Mouse (Mus musculus) midbrain, postnatal 0 days (tissue): ENCODE measurements around the gene Rpn2. TPM values are rescaled to one million over a fixed set of nuclear protein-coding genes. Genes with fewer than 3 reads are reported as not detected.

ENCODE experiments used
- ATAC-seq: fragments of 200-750 bp; cut with Nextera tagmentation; 2 replicates; pipeline ENCODE4 v1.8.0; 2017; ENCODE audit warnings: moderate number of reproducible peaks, mild to moderate bottlenecking, moderate TSS enrichment, moderate library complexity; ENCODE audit not compliant: low FRiP score
- DNase-seq: peaks from one replicate; pipeline ENCODE4 v3.0.0-alpha.2; 2015; ENCODE audit warnings: low spot score
- H3K27ac ChIP-seq: fragments of 300-500 bp; sonication (generic); 2 replicates; pipeline ENCODE4 v1.5.1; 2014; ENCODE audit warnings: low read depth, mild to moderate bottlenecking, low read length, mixed read lengths
- H3K27me3 ChIP-seq: fragments of 300-500 bp; sonication (generic); 2 replicates; pipeline ENCODE4 v1.6.1; 2014; ENCODE audit warnings: low read length, control low read depth, mixed read lengths; ENCODE audit not compliant: insufficient read depth
- H3K36me3 ChIP-seq: fragments of 300-500 bp; sonication (generic); 2 replicates; pipeline ENCODE4 v1.6.1; 2014; ENCODE audit warnings: low read length, control low read depth, mixed read lengths; ENCODE audit not compliant: insufficient read depth
- H3K4me1 ChIP-seq: fragments of 300-500 bp; sonication (generic); 2 replicates; pipeline ENCODE4 v1.6.1; 2014; ENCODE audit warnings: mild to moderate bottlenecking, control low read depth, antibody characterized with exemption, low read length, mixed read lengths; ENCODE audit not compliant: insufficient read depth
- H3K4me2 ChIP-seq: fragments of 300-500 bp; sonication (generic); 2 replicates; pipeline ENCODE4 v1.6.1; 2014; ENCODE audit warnings: low read depth, mild to moderate bottlenecking, low read length, mixed read lengths; ENCODE audit not compliant: poor library complexity, severe bottlenecking
- H3K4me3 ChIP-seq: fragments of 300-500 bp; sonication (generic); 2 replicates; pipeline ENCODE4 v1.5.1; 2014; ENCODE audit warnings: low read depth, mild to moderate bottlenecking, low read length, moderate library complexity
- H3K9ac ChIP-seq: fragments of 300-500 bp; sonication (generic); replicated peaks from 2 replicates; pipeline ENCODE4 v1.6.1; 2014; ENCODE audit warnings: mild to moderate bottlenecking, low read length, moderate library complexity, mixed read lengths; ENCODE audit not compliant: poor library complexity, severe bottlenecking
- H3K9me3 ChIP-seq: fragments of 300-500 bp; sonication (generic); 2 replicates; pipeline ENCODE4 v1.6.1; 2016; ENCODE audit warnings: low read length, control low read depth
- CTCF ChIP-seq: IDR thresholded peaks from 2 replicates; pipeline ENCODE4 v1.5.1; 2016; ENCODE audit warnings: antibody characterized with exemption, mild to moderate bottlenecking
- WGBS: fragments of 180-500 bp; shearing (Covaris S2); extraction: QIAGEN DNeasy Blood & Tissue Kit; methylation state at CpG from one replicate; pipeline ENCODE4 v1.1.7; 2014; 5-methylcytosine and 5-hydroxymethylcytosine counted together
- polyA plus RNA-seq: library from polyadenylated mRNA; unstranded; fragments of >200 nt; fragmentation: Nextera tagmentation; extraction: Ambion mirVana; gene quantifications from 2 replicates; pipeline ENCODE4 v1.2.1, GENCODE M21; 2015
- total RNA-seq: library from RNA; depleted of rRNA; stranded (reverse); fragments of >200 nt; gene quantifications from 2 replicates; pipeline ENCODE4 v1.2.3, GENCODE M21; 2014

The Rpn2 gene
- total and polyA plus RNA-seq, 2 experiments from 2014 or later, result 193 to 233 TPM

GRCm38 (mm10) chr2:157261930-157262329 lies 16.9 kb upstream of the Rpn2 start:
- H3K4me3 ChIP-seq, result no peak overlapping the region
- no peak overlapping the region for H3K27ac ChIP-seq
- H3K4me2 ChIP-seq, result no peak overlapping the region
- H3K9ac ChIP-seq, result no peak overlapping the region
- 88% methylated on average over 5 of the region's 5 CpGs for WGBS
- TF ChIP-seq CTCF, result no peak
- no peaks in the 10 kb centered on the region for H3K36me3 ChIP-seq
- H3K4me1 ChIP-seq, result no peaks in the 10 kb centered on the region
- H3K9me3 ChIP-seq, result no peaks in the 10 kb centered on the region
- H3K27me3 ChIP-seq, result no peaks in the 10 kb centered on the region
- ATAC-seq, result no peak
- no peak for DNase-seq

- no peak overlapping the region for H3K27ac ChIP-seq
- H3K4me1 ChIP-seq, result no peaks in the 10 kb centered on the region
- H3K9ac ChIP-seq, result no peak overlapping the region
- H3K4me3 ChIP-seq, result no peak overlapping the region
- no peaks in the 10 kb centered on the region for H3K9me3 ChIP-seq
- no peak for TF ChIP-seq CTCF
- no peak for DNase-seq
- no peak for ATAC-seq
- 72% methylated on average over 9 of the region's 9 CpGs for WGBS
- H3K27me3 ChIP-seq, result no peaks in the 10 kb centered on the region
- no peaks in the 10 kb centered on the region for H3K36me3 ChIP-seq
- H3K4me2 ChIP-seq, result no peak overlapping the region
Measured at GRCm38 (mm10) chr2:157262506-157262905, 16.3 kb upstream of the Rpn2 start.

GRCm38 (mm10) chr2:157263101-157263500 lies 15.7 kb upstream of the Rpn2 start:
- Histone ChIP-seq H3K9me3 (no peaks in the 10 kb centered on the region), H3K36me3 (no peaks in the 10 kb centered on the region), H3K27ac (no peak overlapping the region), H3K27me3 (no peaks in the 10 kb centered on the region), H3K9ac (no peak overlapping the region), H3K4me2 (no peak overlapping the region), H3K4me1 (no peaks in the 10 kb centered on the region), H3K4me3 (no peak overlapping the region)
- DNase-seq (peak; percentile 27), ATAC-seq (no peak)
- WGBS, result 88% methylated on average over 1 of the region's 1 CpGs
- no peak for TF ChIP-seq CTCF

- no peaks in the 10 kb centered on the region for H3K27me3 ChIP-seq
- H3K9ac ChIP-seq, result no peak overlapping the region
- H3K4me3 ChIP-seq, result no peak overlapping the region
- no peak for DNase-seq
- no peak overlapping the region for H3K27ac ChIP-seq
- TF ChIP-seq CTCF, result no peak
- H3K4me1 ChIP-seq, result no peaks in the 10 kb centered on the region
- no peak overlapping the region for H3K4me2 ChIP-seq
- 80% methylated on average over 6 of the region's 6 CpGs for WGBS
- H3K9me3 ChIP-seq, result no peaks in the 10 kb centered on the region
- no peak for ATAC-seq
- H3K36me3 ChIP-seq, result no peaks in the 10 kb centered on the region
Measured at GRCm38 (mm10) chr2:157263832-157264231, 15.0 kb upstream of the Rpn2 start.

- ATAC-seq, result peak; percentile 82
- peaks cover 11% of the 10 kb centered on the region for H3K4me1 ChIP-seq
- no peaks in the 10 kb centered on the region for H3K9me3 ChIP-seq
- H3K27me3 ChIP-seq, result no peaks in the 10 kb centered on the region
- H3K4me3 ChIP-seq, result peak within 1 kb of the TSS; percentile 95
- peak within 1 kb of the TSS; percentile 87 for H3K9ac ChIP-seq
- peak within 1 kb of the TSS; percentile 91 for H3K27ac ChIP-seq
- peaks cover 7% of the 10 kb centered on the region; the same call in 1 of the 2 replicates for H3K36me3 ChIP-seq
- 2% methylated on average over 21 of the region's 32 CpGs for WGBS
- peak; percentile 61 for DNase-seq
- peak within 1 kb of the TSS; percentile 66 for H3K4me2 ChIP-seq
- TF ChIP-seq CTCF, result no peak
Measured at GRCm38 (mm10) chr2:157279416-157279800, 591 bp downstream of the Rpn2 start, which contains the start of gene Mroh8. Mroh8 (minus strand) TSS chr2:157279549.

- Histone ChIP-seq H3K4me3 (no peak overlapping the region), H3K27me3 (no peaks in the 10 kb centered on the region), H3K27ac (no peak overlapping the region), H3K4me1 (peaks cover 11% of the 10 kb centered on the region), H3K9ac (no peak overlapping the region), H3K4me2 (no peak overlapping the region), H3K9me3 (no peaks in the 10 kb centered on the region), H3K36me3 (peaks cover 15% of the 10 kb centered on the region)
- DNase-seq, result no peak
- 94% methylated on average over 6 of the region's 6 CpGs for WGBS
- no peak for ATAC-seq
- no peak for TF ChIP-seq CTCF
Measured at GRCm38 (mm10) chr2:157283321-157283720, 4.5 kb downstream of the Rpn2 start.
